Mouse (Mus musculus) T-cell, adult 2 months (primary cell): ENCODE measurements around the gene Cemip2.

Experiments used
- DNase-seq: peaks from one replicate; pipeline ENCODE4 v3.0.0; 2022; ENCODE audit warnings: low spot score

Cemip2 gene

GRCm38 (mm10) chr19:21780663-21781062 lies 2.5 kb downstream of the Cemip2 start:
- DNase-seq: no peak

GRCm38 (mm10) chr19:21781066-21781786 lies 3.1 kb downstream of the Cemip2 start:
- DNase-seq: no peak

- no peak for DNase-seq
These were observed 3.8 kb downstream of the Cemip2 start for GRCm38 (mm10) chr19:21781787-21782432.

GRCm38 (mm10) chr19:21783717-21784116 lies 5.6 kb downstream of the Cemip2 start:
- DNase-seq: no peak

DNA sequence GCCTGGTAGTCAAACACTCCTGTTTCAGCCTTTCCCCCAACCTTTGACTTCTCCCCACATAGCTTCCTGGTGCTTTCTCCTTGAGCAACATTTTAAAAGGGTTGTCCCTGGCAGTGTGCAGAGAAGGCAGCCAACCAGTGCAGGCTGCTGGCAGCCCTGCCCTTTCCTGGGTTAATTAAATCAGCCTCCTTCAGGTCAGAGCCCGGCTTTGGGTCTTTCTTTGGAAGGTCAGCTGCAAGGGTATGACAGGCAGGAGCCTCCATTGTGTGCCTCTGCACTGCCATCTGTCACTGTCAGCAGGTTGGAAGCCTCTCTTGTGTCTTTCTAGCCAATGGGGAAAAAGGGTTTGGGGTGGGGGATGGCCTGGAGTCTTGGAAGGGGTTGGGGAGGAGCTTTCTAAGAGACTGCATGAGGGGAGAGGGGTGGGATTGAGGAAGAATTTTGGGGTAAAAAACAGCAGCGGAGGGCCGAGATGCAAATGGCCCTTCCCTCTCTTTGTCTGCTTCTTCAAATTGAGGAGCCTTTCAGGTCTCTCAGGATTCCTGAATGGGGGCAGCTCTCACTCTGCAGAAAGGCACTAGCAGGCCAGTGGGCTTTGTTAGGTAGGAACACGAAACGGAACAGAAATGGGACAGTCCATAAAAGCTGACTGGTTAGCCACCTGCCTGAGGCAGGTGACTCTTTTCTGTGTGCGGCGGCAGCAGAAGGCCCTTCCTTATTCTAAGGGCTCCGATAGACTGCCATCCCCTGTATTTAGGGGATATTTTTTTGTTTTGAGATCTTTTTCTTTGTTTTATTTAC lies 6.4 kb downstream of the Cemip2 start:
- DNase-seq: no peak

- no peak for DNase-seq
These were observed 7.0 kb downstream of the Cemip2 start for GRCm38 (mm10) chr19:21785132-21785528.

DNA sequence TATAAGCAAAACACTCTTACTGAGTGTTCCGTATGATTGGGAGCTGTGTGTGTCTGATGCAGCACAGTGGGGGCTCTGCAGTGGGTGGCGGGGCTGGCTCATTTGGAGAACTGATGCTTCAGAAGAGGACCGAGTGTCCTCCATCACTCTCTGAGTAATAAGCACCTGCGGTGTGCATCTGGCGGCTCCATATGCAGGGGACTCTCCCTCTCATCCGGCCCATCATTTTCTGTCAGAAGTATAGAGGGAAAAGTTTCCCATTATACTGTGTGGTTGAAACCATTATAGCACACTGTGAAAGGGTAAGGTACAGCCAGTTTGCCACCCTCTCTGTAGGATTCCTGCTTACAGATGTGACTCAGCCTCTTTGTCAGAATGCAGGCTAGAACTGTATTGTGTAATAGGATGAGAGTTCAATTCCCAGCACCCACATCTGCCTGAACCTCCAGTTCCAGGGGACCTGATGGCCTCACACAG lies 8.9 kb downstream of the Cemip2 start:
- DNase-seq: no peak

- DNase-seq: no peak
These were observed 10.9 kb downstream of the Cemip2 start for GRCm38 (mm10) chr19:21788999-21789398.

DNA sequence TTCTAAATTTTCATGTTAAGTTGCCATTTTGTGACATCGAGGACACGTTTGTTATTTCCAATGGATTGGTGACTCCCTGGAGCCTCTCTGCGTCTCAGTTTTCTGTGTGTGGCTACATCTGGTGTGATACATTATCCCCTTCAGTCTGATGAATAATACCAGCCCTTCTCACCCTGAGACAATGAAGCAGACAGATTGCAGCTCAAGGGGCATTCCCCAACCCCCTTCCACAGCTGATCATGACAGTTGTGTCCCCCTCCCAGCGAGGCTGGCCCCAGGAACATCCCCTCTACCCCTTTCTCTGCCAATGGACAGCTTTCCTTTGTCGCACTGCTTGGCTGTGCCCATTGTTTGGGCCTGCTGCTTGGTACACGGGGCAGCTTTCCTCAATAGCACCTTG lies 11.5 kb downstream of the Cemip2 start:
- no peak for DNase-seq

GRCm38 (mm10) chr19:21791386-21791785 lies 13.2 kb downstream of the Cemip2 start:
- no peak for DNase-seq

- no peak for DNase-seq
These were observed 13.7 kb downstream of the Cemip2 start for GRCm38 (mm10) chr19:21791826-21792225.

GRCm38 (mm10) chr19:21792587-21793175 lies 14.5 kb downstream of the Cemip2 start:
- DNase-seq: no peak

- no peak for DNase-seq
These were observed 16.4 kb downstream of the Cemip2 start for GRCm38 (mm10) chr19:21794569-21794968.

GRCm38 (mm10) chr19:21796333-21796732 lies 18.2 kb downstream of the Cemip2 start:
- no peak for DNase-seq

DNA sequence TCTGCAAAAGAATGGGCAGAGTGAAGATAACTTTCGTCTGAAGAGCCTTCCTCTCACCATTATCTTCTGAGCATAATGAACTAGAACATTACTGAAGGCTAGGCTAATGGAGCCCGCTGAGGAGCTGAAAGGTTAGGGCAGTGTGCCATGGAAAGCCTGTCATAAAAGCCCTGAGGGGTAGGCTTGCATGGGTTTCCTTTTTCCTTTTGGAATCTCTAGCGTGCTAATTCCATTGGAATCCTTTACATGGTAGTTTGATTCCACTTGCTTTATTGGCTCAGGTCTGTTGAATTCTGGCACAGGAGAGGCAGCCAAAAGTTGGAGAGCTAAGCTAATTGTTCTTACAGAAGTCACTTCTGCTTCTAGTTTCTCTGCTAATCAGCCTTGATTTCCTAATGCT lies 20.6 kb downstream of the Cemip2 start:
- no peak for DNase-seq

GRCm38 (mm10) chr19:21799410-21800373 lies 21.6 kb downstream of the Cemip2 start:
- no peak for DNase-seq

- DNase-seq: no peak
These were observed 26.3 kb downstream of the Cemip2 start for GRCm38 (mm10) chr19:21804488-21804887.

GRCm38 (mm10) chr19:21805305-21805704 lies 27.2 kb downstream of the Cemip2 start:
- DNase-seq: no peak

DNA sequence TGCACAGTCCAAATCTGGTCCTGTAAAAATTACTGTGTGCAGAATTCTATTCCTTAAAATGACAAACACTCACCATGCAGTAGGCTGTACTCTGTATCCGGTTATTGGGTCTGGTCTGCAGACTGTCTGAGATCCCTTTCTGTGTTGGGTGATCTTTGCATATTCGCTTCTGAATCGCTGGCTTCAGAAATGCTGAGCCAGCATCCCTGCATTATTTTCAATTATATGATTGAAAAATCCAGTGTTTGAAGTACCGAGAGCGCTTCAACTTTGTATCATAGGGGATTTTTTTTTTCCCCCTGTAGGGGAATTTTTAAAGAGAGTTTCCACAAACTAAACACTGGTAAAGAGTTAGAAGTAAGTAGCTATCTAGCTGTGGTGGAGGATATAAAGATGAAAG lies 32.0 kb downstream of the Cemip2 start:
- no peak for DNase-seq

DNA sequence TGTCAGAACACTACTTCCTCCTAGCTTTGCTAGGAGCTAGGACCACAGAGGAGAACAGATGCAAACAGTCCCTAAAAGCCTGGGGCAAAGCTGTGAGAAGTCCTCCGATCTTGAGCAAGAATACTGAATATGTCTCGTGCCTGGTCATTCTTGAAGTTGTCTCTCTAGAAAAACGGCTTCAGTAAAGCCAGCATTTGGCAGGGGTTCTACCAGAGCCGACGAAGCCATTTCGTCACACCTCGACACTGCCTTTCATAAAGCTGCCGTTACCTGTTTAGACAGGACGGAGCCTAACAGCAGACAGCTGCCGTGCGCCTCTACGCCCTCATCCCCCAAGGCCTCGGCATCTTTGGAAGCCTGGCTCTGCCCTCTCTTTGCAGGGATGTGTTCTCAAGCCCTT lies 35.4 kb downstream of the Cemip2 start:
- no peak for DNase-seq

GRCm38 (mm10) chr19:21814433-21815020 lies 36.4 kb downstream of the Cemip2 start:
- DNase-seq: no peak
